Mouse (Mus musculus): ENCODE measurements around the gene Nsf.

The Nsf gene

DNA sequence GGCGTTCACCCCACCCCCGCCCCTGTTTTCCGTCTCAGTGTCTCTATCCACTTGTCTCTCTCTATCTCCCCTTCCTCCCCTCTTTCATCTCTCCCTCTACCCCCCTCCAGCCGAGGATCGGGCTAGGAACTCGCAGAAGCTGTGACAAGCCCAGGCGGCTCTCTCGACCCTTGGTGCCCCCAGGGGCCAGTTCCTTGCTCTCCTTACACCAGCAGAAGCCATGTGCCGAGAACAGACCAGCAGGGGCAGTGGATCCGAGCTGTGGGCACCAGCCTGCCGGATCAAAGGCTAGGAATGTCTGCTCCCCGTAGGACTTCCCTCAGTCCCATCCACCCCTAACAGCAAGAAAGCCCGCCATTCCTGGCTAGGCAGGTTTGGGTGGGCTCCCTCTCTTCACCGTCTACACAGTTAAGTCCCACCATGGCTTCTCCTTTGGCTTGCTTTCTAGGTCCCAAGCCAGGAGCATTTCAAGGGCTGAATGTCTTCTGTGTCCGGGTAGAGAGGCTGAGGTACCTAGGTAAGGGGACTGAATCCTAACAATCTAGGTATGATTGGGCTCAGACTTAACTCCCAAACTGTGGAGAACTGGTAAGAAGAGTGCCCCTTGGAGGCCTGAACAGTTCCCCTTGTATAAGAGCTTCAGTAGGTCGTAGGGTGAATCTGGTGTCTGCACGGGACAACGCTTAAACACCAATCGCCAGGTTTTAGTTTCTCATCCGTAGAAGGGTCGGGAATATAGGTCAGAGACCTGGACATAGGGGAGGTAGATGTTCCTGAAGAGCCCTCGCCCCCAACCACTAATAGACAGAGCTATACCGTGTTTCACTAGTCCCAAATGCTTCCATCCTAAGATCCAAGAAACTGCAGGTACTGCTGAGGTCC, 181.1 kb downstream of the Nsf start:
- DNase-seq (ENCODE audit: low read depth, low spot score), result peak; percentile 16
